Mouse (Mus musculus) liver, embryonic 16.5 days (tissue): ENCODE measurements around the gene Fabp1. TPM values are rescaled to one million over a fixed set of nuclear protein-coding genes. Genes with fewer than 3 reads are reported as not detected.

Experiments
- ATAC-seq: fragments of 200-750 bp; cut with Nextera tagmentation; 2 replicates; pipeline ENCODE4 v1.8.0; 2017; ENCODE audit warnings: low read depth, mild to moderate bottlenecking, moderate number of reproducible peaks, moderate library complexity
- H3K27ac ChIP-seq: fragments of 300-500 bp; sonication (generic); 2 replicates; pipeline ENCODE4 v1.5.1; 2014; ENCODE audit warnings: mild to moderate bottlenecking, low read length
- H3K27me3 ChIP-seq: fragments of 300-500 bp; sonication (generic); 2 replicates; pipeline ENCODE4 v1.6.1; 2014; ENCODE audit warnings: low read depth, low read length, mixed read lengths; ENCODE audit not compliant: control insufficient read depth, insufficient read depth
- H3K36me3 ChIP-seq: fragments of 300-500 bp; sonication (generic); 2 replicates; pipeline ENCODE4 v1.6.1; 2014; ENCODE audit warnings: mild to moderate bottlenecking; ENCODE audit not compliant: control insufficient read depth, insufficient read depth
- H3K4me1 ChIP-seq: fragments of 300-500 bp; sonication (generic); 2 replicates; pipeline ENCODE4 v1.6.1; 2014; ENCODE audit warnings: low read depth, low read length, mixed read lengths; ENCODE audit not compliant: control insufficient read depth
- H3K4me2 ChIP-seq: fragments of 300-500 bp; sonication (generic); 2 replicates; pipeline ENCODE4 v1.6.1; 2014; ENCODE audit warnings: low read depth, low read length, mixed read lengths
- H3K4me3 ChIP-seq: fragments of 300-500 bp; sonication (generic); 2 replicates; pipeline ENCODE4 v1.5.1; 2014; ENCODE audit warnings: low read depth, mild to moderate bottlenecking, low read length
- H3K9ac ChIP-seq: fragments of 300-500 bp; sonication (generic); 2 replicates; pipeline ENCODE4 v1.6.1; 2014; ENCODE audit warnings: low read depth, low read length
- H3K9me3 ChIP-seq: fragments of 300-500 bp; sonication (generic); replicated peaks from 2 replicates; pipeline ENCODE4 v1.6.1; 2016; ENCODE audit warnings: low read length; ENCODE audit not compliant: control insufficient read depth
- WGBS: fragments of 180-500 bp; shearing (Covaris S2); extraction: QIAGEN DNeasy Blood & Tissue Kit; methylation state at CpG from one replicate; pipeline ENCODE4 v1.1.7; 2014; ENCODE audit not compliant: insufficient replicate concordance; 5-methylcytosine and 5-hydroxymethylcytosine counted together
- polyA plus RNA-seq: library from polyadenylated mRNA; unstranded; fragments of >200 nt; fragmentation: Nextera tagmentation; extraction: Ambion mirVana; gene quantifications from 2 replicates; pipeline ENCODE4 v1.2.1, GENCODE M21; 2015

The Fabp1 gene
- polyA plus RNA-seq, 1 experiment from 2014 or later = 679 TPM

- Histone ChIP-seq H3K4me1 (no peaks in the 10 kb centered on the region), H3K27me3 (no peaks in the 10 kb centered on the region), H3K27ac (no peak overlapping the region), H3K36me3 (no peaks in the 10 kb centered on the region), H3K9ac (no peak overlapping the region), H3K4me3 (no peak overlapping the region), H3K4me2 (no peak overlapping the region), H3K9me3 (no peaks in the 10 kb centered on the region)
- peak; percentile 59; the same call in 1 of the 2 replicates for ATAC-seq
- 62% methylated on average over 1 of the region's 1 CpGs for WGBS
Measured at GRCm38 (mm10) chr6:71248420-71248819, 48.8 kb downstream of the Fabp1 start.

GRCm38 (mm10) chr6:71249615-71250014, 50.0 kb downstream of the Fabp1 start:
- 44% methylated on average over 3 of the region's 3 CpGs for WGBS
- ATAC-seq = peak; percentile 50
- no peak overlapping the region for H3K4me2 ChIP-seq

GRCm38 (mm10) chr6:71250951-71251350, 51.3 kb downstream of the Fabp1 start:
- WGBS = 41% methylated on average over 8 of the region's 8 CpGs

More at GRCm38 (mm10) chr6:71249615-71250014, 50.0 kb downstream of the Fabp1 start:
- no peak overlapping the region for H3K4me3 ChIP-seq
- no peaks in the 10 kb centered on the region for H3K36me3 ChIP-seq
- no peak overlapping the region for H3K27ac ChIP-seq
- H3K9ac ChIP-seq = no peak overlapping the region
- H3K4me1 ChIP-seq = no peaks in the 10 kb centered on the region
- H3K9me3 ChIP-seq = no peaks in the 10 kb centered on the region
- H3K27me3 ChIP-seq = no peaks in the 10 kb centered on the region

GRCm38 (mm10) chr6:71254456-71254855, 54.8 kb downstream of the Fabp1 start:
- Histone ChIP-seq H3K9ac (no peak overlapping the region), H3K4me3 (no peak overlapping the region), H3K27ac (no peak overlapping the region), H3K9me3 (no peaks in the 10 kb centered on the region), H3K27me3 (no peaks in the 10 kb centered on the region), H3K4me1 (no peaks in the 10 kb centered on the region), H3K36me3 (no peaks in the 10 kb centered on the region), H3K4me2 (no peak overlapping the region)
- WGBS = 73% methylated on average over 6 of the region's 6 CpGs
- ATAC-seq = no peak

More at GRCm38 (mm10) chr6:71250951-71251350, 51.3 kb downstream of the Fabp1 start:
- H3K27me3 ChIP-seq = no peaks in the 10 kb centered on the region
- no peak overlapping the region for H3K9ac ChIP-seq
- no peaks in the 10 kb centered on the region for H3K9me3 ChIP-seq
- H3K4me3 ChIP-seq = no peak overlapping the region
- no peak for ATAC-seq
- no peaks in the 10 kb centered on the region for H3K36me3 ChIP-seq
- H3K27ac ChIP-seq = no peak overlapping the region
- no peaks in the 10 kb centered on the region for H3K4me1 ChIP-seq
- H3K4me2 ChIP-seq = no peak overlapping the region

Other genes starting within 250 kb of the Fabp1 start
- gene Foxi3, start 243.3 kb upstream of the Fabp1 start, polyA plus RNA-seq = not detected in 2 replicates
- 18.9 and 20.3 TPM in 2 replicates for gene Thnsl2, start 55.4 kb upstream of the Fabp1 start, polyA plus RNA-seq
- 23.0 and 24.5 TPM in 2 replicates for gene Krcc1, start 71.8 kb downstream of the Fabp1 start, polyA plus RNA-seq
- 0.47 and 0.64 TPM in 2 replicates for gene Smyd1, start 122.4 kb downstream of the Fabp1 start, polyA plus RNA-seq
- gene Cd8b1, start 123.0 kb downstream of the Fabp1 start, polyA plus RNA-seq = 0.07 TPM in 1 of 2 replicates, not detected in the other
- not detected in 2 replicates for gene Cd8a, start 173.6 kb downstream of the Fabp1 start, polyA plus RNA-seq
- 5.2 and 5.9 TPM in 2 replicates for gene Rmnd5a, start 240.8 kb downstream of the Fabp1 start, polyA plus RNA-seq